Mouse (Mus musculus) heart, postnatal 0 days (tissue): Measurements from ENCODE around the gene Rgs9bp.

ENCODE experiments used
- CTCF ChIP-seq: IDR thresholded peaks from 2 replicates; pipeline ENCODE4 v1.5.1; 2016; ENCODE audit warnings: antibody characterized with exemption, control low read depth, low read depth
- EP300 ChIP-seq: IDR thresholded peaks from 2 replicates; pipeline ENCODE4 v1.6.1; 2016; ENCODE audit warnings: antibody characterized with exemption, low read depth

DNA sequence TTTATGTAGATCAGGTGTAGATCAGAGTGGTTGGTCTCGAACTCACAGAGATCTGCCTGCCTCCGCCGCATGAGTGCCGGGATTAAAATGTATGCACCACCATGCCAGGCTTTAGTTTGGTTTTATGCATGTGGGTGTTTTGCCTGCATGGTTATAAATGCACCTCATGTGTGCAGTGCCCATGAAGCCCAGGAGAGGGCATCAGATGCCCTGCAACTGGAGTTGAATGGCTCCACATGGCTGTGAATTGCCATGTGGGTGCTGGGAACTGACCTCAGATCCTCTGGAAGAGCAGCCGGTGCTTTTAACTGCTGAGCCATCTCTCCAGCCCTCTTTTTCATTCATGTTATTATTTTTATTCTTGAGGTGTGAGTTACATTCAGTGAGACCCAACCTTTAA, 40.7 kb upstream of the Rgs9bp start:
- TF ChIP-seq CTCF (no peak), EP300 (no peak)
